Mouse (Mus musculus) embryonic facial prominence, embryonic 12.5 days (tissue): ENCODE data around the gene Olfr1450. TPM values are rescaled to one million over a fixed set of nuclear protein-coding genes. Genes with fewer than 3 reads are reported as not detected.
"Not testable (repeated sequence)": the region's sequence is repeated elsewhere in the genome, so short reads cannot be mapped to it uniquely, and the experiment has no call there.

Experiments
- ATAC-seq: fragments of 200-750 bp; cut with Nextera tagmentation; 2 replicates; pipeline ENCODE4 v1.8.0; 2017; ENCODE audit not compliant: insufficient number of reproducible peaks, insufficient read depth, low FRiP score, low TSS enrichment
- H3K27ac ChIP-seq: fragments of 300-500 bp; sonication (generic); 2 replicates; pipeline ENCODE4 v1.5.1; 2016; ENCODE audit warnings: mild to moderate bottlenecking
- H3K27me3 ChIP-seq: fragments of 300-500 bp; sonication (generic); 2 replicates; pipeline ENCODE4 v1.6.1; 2016; ENCODE audit warnings: mild to moderate bottlenecking, moderate library complexity
- H3K36me3 ChIP-seq: fragments of 300-500 bp; sonication (generic); 2 replicates; pipeline ENCODE4 v1.6.1; 2016; ENCODE audit warnings: mild to moderate bottlenecking
- H3K4me1 ChIP-seq: fragments of 300-500 bp; sonication (generic); 2 replicates; pipeline ENCODE4 v1.6.1; 2016
- H3K4me2 ChIP-seq: fragments of 300-500 bp; sonication (generic); replicated peaks from 2 replicates; pipeline ENCODE4 v1.6.1; 2016; ENCODE audit warnings: mild to moderate bottlenecking, moderate library complexity
- H3K4me3 ChIP-seq: fragments of 300-500 bp; sonication (generic); 2 replicates; pipeline ENCODE4 v1.5.1; 2016; ENCODE audit warnings: mild to moderate bottlenecking
- H3K9ac ChIP-seq: fragments of 300-500 bp; sonication (generic); 2 replicates; pipeline ENCODE4 v1.6.1; 2016; ENCODE audit warnings: mild to moderate bottlenecking, moderate library complexity
- H3K9me3 ChIP-seq: fragments of 300-500 bp; sonication (generic); 2 replicates; pipeline ENCODE4 v1.6.1; 2016; ENCODE audit warnings: mild to moderate bottlenecking, moderate library complexity
- WGBS: fragments of 180-500 bp; shearing (Covaris S2); methylation state at CpG from one replicate; pipeline ENCODE4 v1.1.7; 2016; 5-methylcytosine and 5-hydroxymethylcytosine counted together
- polyA plus RNA-seq: library from polyadenylated mRNA; unstranded; fragments of >200 nt; fragmentation: Nextera tagmentation; extraction: Ambion mirVana; gene quantifications from 2 replicates; pipeline ENCODE4 v1.2.1, GENCODE M21; 2016

The Olfr1450 gene
- not detected in 2 replicates for polyA plus RNA-seq

DNA sequence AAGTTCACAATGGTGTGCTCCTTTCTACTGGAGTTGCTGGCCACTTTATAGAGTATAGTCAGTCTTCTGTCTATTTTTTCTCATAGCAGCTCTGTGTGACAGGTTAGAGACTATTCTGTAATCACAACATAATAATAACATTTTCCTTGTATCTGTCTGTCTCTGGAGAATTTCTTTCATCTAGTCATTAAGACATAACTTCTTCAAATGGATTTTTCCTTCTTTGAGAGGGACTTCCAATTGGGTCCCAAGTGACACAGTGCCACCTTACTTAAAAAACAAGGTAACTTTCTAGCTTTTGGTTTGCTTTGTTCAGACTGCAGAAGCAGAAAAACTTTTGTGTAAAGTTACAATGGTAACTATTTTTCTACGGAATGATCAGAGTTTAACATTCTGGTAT, at the start of gene Olfr1450:
Gene Olfr1450 (plus strand): TSS at position 301 of the 400 bp plus-strand sequence.
- WGBS, result 91% methylated on average over 1 of the region's 1 CpGs

DNA sequence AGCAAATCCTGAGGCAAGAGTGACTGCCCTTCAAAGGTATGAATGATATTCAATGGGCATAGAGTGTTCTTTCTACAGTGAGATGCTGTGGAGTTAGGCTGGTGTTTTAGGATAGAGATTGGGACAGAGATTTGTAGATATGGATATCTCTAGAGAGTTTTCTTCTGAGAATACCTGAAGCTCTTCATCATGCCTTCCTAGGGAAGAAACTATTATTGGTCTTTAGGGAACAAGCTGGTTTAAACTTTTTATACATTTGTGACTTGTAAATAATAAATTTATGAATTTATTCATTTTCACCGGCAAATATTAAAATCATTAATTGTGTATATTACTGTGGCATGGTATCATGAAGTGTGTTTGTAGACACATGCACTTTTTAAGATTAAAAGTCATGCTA, 46.4 kb upstream of the Olfr1450 start, which contains the start of gene Olfr1447:
Gene Olfr1447 (minus strand): TSS at position 101 of the 400 bp plus-strand sequence.
- Histone ChIP-seq H3K27ac (no peak within 1 kb of the TSS), H3K27me3 (no peaks in the 10 kb centered on the region), H3K9me3 (no peaks in the 10 kb centered on the region), H3K36me3 (no peaks in the 10 kb centered on the region), H3K9ac (no peak within 1 kb of the TSS), H3K4me1 (no peaks in the 10 kb centered on the region), H3K4me2 (no peak within 1 kb of the TSS), H3K4me3 (no peak within 1 kb of the TSS)
- no peak for ATAC-seq
- 92% methylated on average over 1 of the region's 1 CpGs for WGBS

More for the DNA sequence above, at the start of gene Olfr1450:
- no peak within 1 kb of the TSS for H3K9ac ChIP-seq
- H3K4me3 ChIP-seq, result no peak within 1 kb of the TSS
- H3K27ac ChIP-seq, result no peak within 1 kb of the TSS
- no peak for ATAC-seq
- peaks cover 10% of the 10 kb centered on the region; the same call in 1 of the 2 replicates for H3K9me3 ChIP-seq
- no peaks in the 10 kb centered on the region for H3K27me3 ChIP-seq
- H3K36me3 ChIP-seq, result no peaks in the 10 kb centered on the region
- H3K4me1 ChIP-seq, result no peaks in the 10 kb centered on the region
- no peak within 1 kb of the TSS for H3K4me2 ChIP-seq

DNA sequence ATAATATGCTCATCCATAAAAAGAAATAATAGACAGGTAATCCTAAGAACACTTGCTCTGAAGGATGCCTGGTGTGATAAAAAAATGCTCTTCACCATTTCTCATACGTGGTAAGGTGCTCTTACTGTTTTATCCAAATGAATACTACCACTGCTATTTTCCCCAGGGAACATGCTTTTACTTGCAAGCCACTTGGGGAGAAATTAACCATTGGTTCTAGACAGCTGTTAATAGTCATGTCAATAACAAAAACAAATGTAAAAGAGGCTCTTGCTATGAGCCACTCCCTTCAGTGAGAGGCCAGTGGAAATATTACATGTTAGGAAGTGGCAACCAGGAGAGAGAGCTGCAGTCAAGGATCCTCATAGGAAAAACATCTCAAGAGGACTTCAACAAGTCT, 25.7 kb upstream of the Olfr1450 start, which contains the start of gene Olfr1448:
Gene Olfr1448 (minus strand): TSS at position 101 of the 400 bp plus-strand sequence.
- Histone ChIP-seq H3K27ac (no peak within 1 kb of the TSS), H3K36me3 (no peaks in the 10 kb centered on the region), H3K9me3 (no peaks in the 10 kb centered on the region), H3K9ac (no peak within 1 kb of the TSS), H3K27me3 (no peaks in the 10 kb centered on the region), H3K4me2 (no peak within 1 kb of the TSS), H3K4me3 (no peak within 1 kb of the TSS), H3K4me1 (no peaks in the 10 kb centered on the region)
- 69% methylated on average over 1 of the region's 1 CpGs for WGBS
- ATAC-seq, result no peak

DNA sequence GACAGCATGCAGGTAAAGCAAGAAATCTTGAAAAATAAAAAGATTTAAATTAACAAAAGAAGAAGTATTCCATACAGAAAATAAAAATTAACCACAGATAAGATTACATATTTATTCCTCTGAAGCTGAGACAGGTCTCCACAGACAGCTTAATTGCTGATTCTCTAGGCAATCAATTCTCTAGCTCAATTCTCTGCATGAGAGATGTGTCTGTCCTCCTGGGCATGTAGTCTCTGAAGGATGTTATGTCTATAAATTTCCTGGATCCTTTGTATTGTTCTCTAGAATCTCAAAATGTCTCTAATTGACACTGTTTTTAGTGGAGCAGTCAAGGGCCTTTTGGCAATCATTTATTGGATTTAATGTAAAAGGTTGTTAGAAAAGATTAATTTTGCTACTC, 19.5 kb upstream of the Olfr1450 start, which contains the start of gene Olfr1449:
Gene Olfr1449 (plus strand): TSS at position 301 of the 400 bp plus-strand sequence.
- Histone ChIP-seq H3K4me1 (no peaks in the 10 kb centered on the region), H3K27ac (no peak within 1 kb of the TSS), H3K9me3 (no peaks in the 10 kb centered on the region), H3K27me3 (no peaks in the 10 kb centered on the region), H3K36me3 (no peaks in the 10 kb centered on the region), H3K9ac (no peak within 1 kb of the TSS), H3K4me3 (no peak within 1 kb of the TSS), H3K4me2 (no peak within 1 kb of the TSS)
- no peak for ATAC-seq

DNA sequence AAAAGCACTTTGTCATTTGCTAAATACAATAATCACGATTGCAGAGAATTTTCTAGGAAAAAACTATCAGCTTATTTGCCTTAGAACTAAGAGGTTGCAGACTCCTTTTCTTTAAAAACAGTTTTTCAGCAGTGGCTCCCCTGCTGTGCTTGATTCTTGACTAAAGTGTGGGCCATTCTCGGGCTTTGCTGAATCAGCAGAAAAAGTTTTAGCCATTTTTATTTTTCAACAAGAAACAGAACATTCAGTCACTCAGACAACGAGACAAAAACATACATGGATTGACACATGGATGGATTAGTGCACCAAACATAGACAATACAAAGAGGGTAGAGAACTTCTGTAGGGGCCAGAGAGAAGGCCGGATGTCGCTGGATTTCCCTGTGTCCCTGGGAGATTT, 20.0 kb downstream of the Olfr1450 start:
- not testable (repeated sequence) for H3K9ac ChIP-seq, H3K4me3 ChIP-seq, H3K4me2 ChIP-seq, H3K4me1 ChIP-seq, H3K27ac ChIP-seq, H3K27me3 ChIP-seq, ATAC-seq, H3K36me3 ChIP-seq
- 82% methylated on average over 5 of the region's 5 CpGs for WGBS
- peaks cover 13% of the 10 kb centered on the region; the same call in 1 of the 2 replicates for H3K9me3 ChIP-seq

DNA sequence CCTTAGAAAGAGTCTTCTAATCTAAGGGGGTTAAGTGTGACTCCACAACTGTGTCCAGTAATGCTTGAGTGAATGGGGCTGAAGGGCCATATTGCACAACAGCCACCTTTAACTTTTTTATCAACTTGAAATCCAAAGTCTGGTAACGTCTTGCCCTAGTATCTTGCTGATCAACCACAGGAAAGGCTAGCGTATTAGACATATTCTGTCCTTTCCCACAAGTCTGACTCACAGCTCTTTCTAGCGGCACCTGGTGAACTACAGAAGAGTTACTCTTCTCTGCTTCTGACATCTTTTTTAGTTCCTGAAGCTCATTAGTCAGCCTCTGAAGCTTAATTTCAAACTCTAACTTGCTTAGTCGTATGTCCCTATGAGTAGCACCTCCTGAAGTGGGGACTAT, 42.3 kb downstream of the Olfr1450 start:
- not testable (repeated sequence) for H3K9ac ChIP-seq, H3K4me3 ChIP-seq, H3K27ac ChIP-seq, H3K36me3 ChIP-seq, ATAC-seq, H3K27me3 ChIP-seq, H3K4me2 ChIP-seq, H3K4me1 ChIP-seq, H3K9me3 ChIP-seq
- WGBS, result 95% methylated on average over 4 of the region's 4 CpGs

DNA sequence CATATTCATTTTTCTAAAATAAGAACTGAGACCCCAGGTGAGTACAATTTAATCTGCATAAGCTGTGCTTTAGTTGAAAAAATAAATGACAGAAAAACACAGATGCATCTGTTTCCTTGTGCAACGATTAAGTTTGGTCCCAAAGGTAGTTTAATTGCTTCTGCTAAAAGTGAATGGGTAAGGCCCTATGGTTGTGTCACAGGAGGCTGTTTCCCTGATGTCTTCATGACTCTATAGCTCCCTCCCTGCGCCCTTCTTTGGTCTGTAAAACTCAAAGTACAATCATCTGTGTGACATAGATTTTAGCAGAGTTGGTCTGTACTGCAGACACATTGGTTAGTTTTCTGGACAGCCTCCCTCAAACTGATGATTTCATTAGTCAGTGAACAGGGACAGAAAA, 44.7 kb downstream of the Olfr1450 start, which contains the start of gene Olfr1451:
Gene Olfr1451 (plus strand): TSS at position 301 of the 400 bp plus-strand sequence.
- Histone ChIP-seq H3K27ac (no peak within 1 kb of the TSS), H3K9ac (no peak within 1 kb of the TSS), H3K27me3 (no peaks in the 10 kb centered on the region), H3K4me2 (no peak within 1 kb of the TSS), H3K36me3 (no peaks in the 10 kb centered on the region), H3K9me3 (0 out of 2 replicates have a peak, but pooled peaks cover 4% of the 10 kb centered on the region), H3K4me3 (no peak within 1 kb of the TSS), H3K4me1 (no peaks in the 10 kb centered on the region)
- WGBS, result 62% methylated on average over 2 of the region's 2 CpGs
- no peak for ATAC-seq

Other genes with a start within 250 kb of the Olfr1450 start
- gene Cntf, start 184.6 kb upstream of the Olfr1450 start, polyA plus RNA-seq, result 2.2 and 2.7 TPM in 2 replicates
- gene Zfp91, start 154.1 kb upstream of the Olfr1450 start, polyA plus RNA-seq, result 17.0 and 18.5 TPM in 2 replicates
- 1.1 and 1.3 TPM in 2 replicates for gene Lpxn, start 154.1 kb upstream of the Olfr1450 start, polyA plus RNA-seq
- gene Gm5244, start 103.6 kb upstream of the Olfr1450 start, polyA plus RNA-seq, result not detected in 2 replicates
- not detected in 2 replicates for gene Olfr1444, start 93.0 kb upstream of the Olfr1450 start, polyA plus RNA-seq
- not detected in 2 replicates for gene Olfr1445, start 66.4 kb upstream of the Olfr1450 start, polyA plus RNA-seq
- 0.32 TPM in 1 of 2 replicates, not detected in the other for gene Olfr1446, start 56.7 kb upstream of the Olfr1450 start, polyA plus RNA-seq
- gene Olfr1447, start 46.5 kb upstream of the Olfr1450 start, polyA plus RNA-seq, result not detected in 2 replicates
- not detected in 2 replicates for gene Olfr1448, start 25.8 kb upstream of the Olfr1450 start, polyA plus RNA-seq
- not detected in 2 replicates for gene Olfr1449, start 19.4 kb upstream of the Olfr1450 start, polyA plus RNA-seq
- gene Olfr1451, start 44.8 kb downstream of the Olfr1450 start, polyA plus RNA-seq, result not detected in 2 replicates
- gene Olfr1453, start 78.1 kb downstream of the Olfr1450 start, polyA plus RNA-seq, result not detected in 2 replicates
- not detected in 2 replicates for gene Olfr1454, start 110.4 kb downstream of the Olfr1450 start, polyA plus RNA-seq
- not detected in 2 replicates for gene Olfr1457, start 147.6 kb downstream of the Olfr1450 start, polyA plus RNA-seq
- not detected in 2 replicates for gene Olfr1458, start 156.5 kb downstream of the Olfr1450 start, polyA plus RNA-seq
- not detected in 2 replicates for gene Olfr1459, start 199.3 kb downstream of the Olfr1450 start, polyA plus RNA-seq
- not detected in 2 replicates for gene Olfr1461, start 212.7 kb downstream of the Olfr1450 start, polyA plus RNA-seq
- gene Olfr1462, start 235.5 kb downstream of the Olfr1450 start, polyA plus RNA-seq, result not detected in 2 replicates